Mouse (Mus musculus): ENCODE results near the gene Nup205. TPM values are rescaled to one million over a fixed set of nuclear protein-coding genes. Genes with fewer than 3 reads are reported as not detected.
"Not testable (repeated sequence)": the region's sequence is repeated elsewhere in the genome, so short reads cannot be mapped to it uniquely, and the experiment has no call there.

The Nup205 gene
- polyA plus RNA-seq (2016; fragmentation: Nextera tagmentation; extraction: Ambion mirVana): 58.4 and 60.5 TPM in 2 replicates

- H3K9me3 ChIP-seq: no peaks in the 10 kb centered on the region
- peak within 1 kb of the TSS; percentile 93 for H3K4me3 ChIP-seq
- H3K36me3 ChIP-seq (replicated peaks): no peaks in the 10 kb centered on the region
- H3K4me1 ChIP-seq: peaks cover 13% of the 10 kb centered on the region
- H3K27me3 ChIP-seq (ENCODE audit: poor library complexity, severe bottlenecking): no peaks in the 10 kb centered on the region
- DNase-seq (ENCODE audit: extremely low spot score, low spot score): peak; percentile 88
- H3K27ac ChIP-seq: peak within 1 kb of the TSS; percentile 100
- WGBS: 5% methylated on average over 34 of the region's 34 CpGs
Observed at GRCm38 (mm10) chr6:35176979-35177649, at the start of gene Nup205. TSS of gene Nup205 (plus strand) at chr6:35177421.

- peak; percentile 42 for DNase-seq (ENCODE audit: extremely low spot score, low spot score)
Observed at GRCm38 (mm10) chr6:35132806-35133205, 44.4 kb upstream of the Nup205 start.

GRCm38 (mm10) chr6:35133246-35133578, 44.0 kb upstream of the Nup205 start:
- H3K27me3 ChIP-seq (ENCODE audit: poor library complexity, severe bottlenecking): no peaks in the 10 kb centered on the region
- WGBS: 0% methylated on average over 21 of the region's 25 CpGs
- no peaks in the 10 kb centered on the region for H3K9me3 ChIP-seq
- peak overlapping the region; percentile 91 for H3K27ac ChIP-seq
- H3K36me3 ChIP-seq (replicated peaks): no peaks in the 10 kb centered on the region
- H3K4me1 ChIP-seq: peaks cover 29% of the 10 kb centered on the region
- peak overlapping the region; percentile 63 for H3K4me3 ChIP-seq
- no peak for DNase-seq (ENCODE audit: extremely low spot score, low spot score)

More at GRCm38 (mm10) chr6:35132806-35133205, 44.4 kb upstream of the Nup205 start:
- H3K36me3 ChIP-seq (replicated peaks): no peaks in the 10 kb centered on the region
- peak overlapping the region; percentile 63 for H3K4me3 ChIP-seq
- 1% methylated on average over 11 of the region's 11 CpGs for WGBS
- H3K27ac ChIP-seq: peak overlapping the region; percentile 91
- H3K9me3 ChIP-seq: no peaks in the 10 kb centered on the region
- no peaks in the 10 kb centered on the region for H3K27me3 ChIP-seq (ENCODE audit: poor library complexity, severe bottlenecking)
- peaks cover 29% of the 10 kb centered on the region for H3K4me1 ChIP-seq

GRCm38 (mm10) chr6:35133579-35134488, 43.4 kb upstream of the Nup205 start, which contains the start of gene Cnot4:
TSS of gene Cnot4 (minus strand) at chr6:35133724.
- Histone ChIP-seq H3K4me1 (peaks cover 29% of the 10 kb centered on the region), H3K27ac (peak within 1 kb of the TSS; percentile 91), H3K9me3 (no peaks in the 10 kb centered on the region), H3K4me3 (peak within 1 kb of the TSS; percentile 63), H3K27me3 (ENCODE audit: poor library complexity, severe bottlenecking) (no peaks in the 10 kb centered on the region), H3K36me3 (replicated peaks) (no peaks in the 10 kb centered on the region)
- peak; percentile 100 for DNase-seq (ENCODE audit: extremely low spot score, low spot score)
- under 1% methylated on average over 55 of the region's 55 CpGs for WGBS

- H3K27me3 ChIP-seq (ENCODE audit: poor library complexity, severe bottlenecking): no peaks in the 10 kb centered on the region
- no peaks in the 10 kb centered on the region for H3K36me3 ChIP-seq (replicated peaks)
- peak overlapping the region; percentile 91; the same call in 1 of the 2 replicates for H3K27ac ChIP-seq
- no peak for DNase-seq (ENCODE audit: extremely low spot score, low spot score)
- H3K4me1 ChIP-seq: peaks cover 29% of the 10 kb centered on the region
- no peaks in the 10 kb centered on the region for H3K9me3 ChIP-seq
- WGBS: 61% methylated on average over 2 of the region's 2 CpGs
- peak overlapping the region; percentile 63 for H3K4me3 ChIP-seq
Observed at GRCm38 (mm10) chr6:35134844-35135243, 42.4 kb upstream of the Nup205 start.

- Histone ChIP-seq H3K9me3 (peaks cover 3% of the 10 kb centered on the region; the same call in 1 of the 2 replicates), H3K27ac (no peak overlapping the region), H3K4me1 (no peaks in the 10 kb centered on the region), H3K36me3 (replicated peaks) (no peaks in the 10 kb centered on the region), H3K4me3 (no peak overlapping the region), H3K27me3 (ENCODE audit: poor library complexity, severe bottlenecking) (no peaks in the 10 kb centered on the region)
- no peak for DNase-seq (ENCODE audit: extremely low spot score, low spot score)
- WGBS: 100% methylated on average over 1 of the region's 1 CpGs
Observed at GRCm38 (mm10) chr6:35140351-35140750, 36.9 kb upstream of the Nup205 start.

GRCm38 (mm10) chr6:35145569-35145968, 31.7 kb upstream of the Nup205 start:
- Histone ChIP-seq H3K27me3 (ENCODE audit: poor library complexity, severe bottlenecking) (no peaks in the 10 kb centered on the region), H3K27ac (no peak overlapping the region), H3K36me3 (replicated peaks) (no peaks in the 10 kb centered on the region), H3K4me3 (no peak overlapping the region), H3K4me1 (no peaks in the 10 kb centered on the region), H3K9me3 (peaks cover 8% of the 10 kb centered on the region; the same call in 1 of the 2 replicates)
- 83% methylated on average over 2 of the region's 2 CpGs for WGBS
- no peak for DNase-seq (ENCODE audit: extremely low spot score, low spot score)

GRCm38 (mm10) chr6:35147726-35148422, 29.3 kb upstream of the Nup205 start:
- WGBS: 90% methylated on average over 3 of the region's 3 CpGs
- no peaks in the 10 kb centered on the region for H3K4me1 ChIP-seq
- H3K27me3 ChIP-seq (ENCODE audit: poor library complexity, severe bottlenecking): no peaks in the 10 kb centered on the region
- DNase-seq (ENCODE audit: extremely low spot score, low spot score): no peak
- H3K4me3 ChIP-seq: no peak overlapping the region
- peaks cover 8% of the 10 kb centered on the region; the same call in 1 of the 2 replicates for H3K9me3 ChIP-seq
- no peaks in the 10 kb centered on the region for H3K36me3 ChIP-seq (replicated peaks)
- H3K27ac ChIP-seq: no peak overlapping the region

GRCm38 (mm10) chr6:35154540-35154939, 22.7 kb upstream of the Nup205 start:
- Histone ChIP-seq H3K9me3 (no peaks in the 10 kb centered on the region), H3K27ac (no peak overlapping the region), H3K4me1 (no peaks in the 10 kb centered on the region), H3K36me3 (replicated peaks) (no peaks in the 10 kb centered on the region), H3K4me3 (no peak overlapping the region), H3K27me3 (ENCODE audit: poor library complexity, severe bottlenecking) (no peaks in the 10 kb centered on the region)
- no peak for DNase-seq (ENCODE audit: extremely low spot score, low spot score)

- 84% methylated on average over 4 of the region's 4 CpGs for WGBS
- Histone ChIP-seq H3K36me3 (replicated peaks) (no peaks in the 10 kb centered on the region), H3K4me1 (no peaks in the 10 kb centered on the region), H3K27ac (no peak overlapping the region), H3K9me3 (no peaks in the 10 kb centered on the region), H3K27me3 (ENCODE audit: poor library complexity, severe bottlenecking) (no peaks in the 10 kb centered on the region), H3K4me3 (no peak overlapping the region)
- no peak for DNase-seq (ENCODE audit: extremely low spot score, low spot score)
Observed at GRCm38 (mm10) chr6:35169250-35169649, 8.0 kb upstream of the Nup205 start.

- H3K9me3 ChIP-seq; DNase-seq (ENCODE audit: extremely low spot score, low spot score): not testable (repeated sequence)
- WGBS: 74% methylated on average over 3 of the region's 3 CpGs
Observed at GRCm38 (mm10) chr6:35172028-35172427, 5.2 kb upstream of the Nup205 start.

GRCm38 (mm10) chr6:35173181-35173580, 4.0 kb upstream of the Nup205 start:
- Histone ChIP-seq H3K9me3 (no peaks in the 10 kb centered on the region), H3K27ac (no peak overlapping the region), H3K27me3 (ENCODE audit: poor library complexity, severe bottlenecking) (no peaks in the 10 kb centered on the region), H3K36me3 (replicated peaks) (no peaks in the 10 kb centered on the region), H3K4me3 (no peak overlapping the region), H3K4me1 (peaks cover 5% of the 10 kb centered on the region)
- 84% methylated on average over 4 of the region's 4 CpGs for WGBS
- DNase-seq (ENCODE audit: extremely low spot score, low spot score): no peak

More at GRCm38 (mm10) chr6:35172028-35172427, 5.2 kb upstream of the Nup205 start:
- not testable (repeated sequence) for H3K36me3 ChIP-seq (replicated peaks); H3K4me3 ChIP-seq; H3K27ac ChIP-seq; H3K27me3 ChIP-seq (ENCODE audit: poor library complexity, severe bottlenecking); H3K4me1 ChIP-seq
